Mouse (Mus musculus): Measurements from ENCODE around the gene Dcaf5. TPM values are rescaled to one million over a fixed set of nuclear protein-coding genes. Genes with fewer than 3 reads are reported as not detected.

Gene Dcaf5
- polyA plus RNA-seq (2014; fragmentation: Nextera tagmentation; extraction: Ambion mirVana), result 12.5 and 14.6 TPM in 2 replicates

DNA sequence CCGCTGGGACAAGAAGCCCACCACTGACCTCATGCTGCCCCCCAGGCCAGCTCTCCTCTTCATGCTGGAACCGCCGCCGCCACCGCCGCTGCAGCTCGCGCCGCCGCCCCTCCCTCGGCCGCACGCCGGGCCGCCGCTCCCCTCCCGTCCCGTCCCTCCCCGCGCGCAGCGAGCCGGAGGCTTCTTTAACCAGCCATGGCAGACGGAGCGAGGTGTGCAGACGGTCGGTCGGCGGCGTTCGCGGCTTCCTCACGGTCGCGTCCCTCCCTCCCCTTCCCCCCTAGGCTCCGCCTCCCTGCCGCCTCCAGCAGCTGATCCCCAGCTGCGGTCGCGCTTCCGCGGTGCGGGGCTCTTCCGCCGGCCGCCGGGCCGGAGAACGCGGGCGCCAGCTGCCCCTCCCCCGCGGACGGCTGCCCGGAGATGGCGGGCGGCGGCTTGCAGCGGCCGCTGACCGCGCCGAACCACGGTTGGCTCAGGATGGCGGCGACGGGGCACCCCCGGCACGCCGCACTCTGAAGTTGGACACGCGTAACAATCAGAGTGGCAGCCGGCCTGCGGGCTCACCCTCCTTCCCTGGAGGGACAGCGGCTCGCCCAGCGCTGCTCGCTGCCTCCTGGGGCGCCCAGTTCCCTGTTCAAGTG is at the start of gene Dcaf5:
Dcaf5 (minus strand) TSS at position 266 of the 641 bp plus-strand sequence.
- Histone ChIP-seq H3K27me3 (ENCODE audit: control insufficient read depth, insufficient read depth, low read length) (no peaks in the 10 kb centered on the region), H3K36me3 (ENCODE audit: control insufficient read depth, insufficient read depth, low read length) (no peaks in the 10 kb centered on the region), H3K27ac (ENCODE audit: low read depth, low read length) (peak within 1 kb of the TSS; percentile 94), H3K4me3 (ENCODE audit: low read depth, low read length) (peak within 1 kb of the TSS; percentile 91), H3K4me1 (replicated peaks; ENCODE audit: control insufficient read depth, insufficient read depth, low read length) (peaks cover 3% of the 10 kb centered on the region; the same call in 1 of the 2 replicates), H3K4me2 (ENCODE audit: low read depth, low read length, severe bottlenecking) (peak within 1 kb of the TSS; percentile 69), H3K9ac (ENCODE audit: low read length) (peak within 1 kb of the TSS; percentile 88), H3K9me3 (ENCODE audit: control insufficient read depth, low read length) (no peaks in the 10 kb centered on the region)
- under 1% methylated on average over 51 of the region's 79 CpGs for WGBS
- DNase-seq (ENCODE audit: low spot score) (peak; percentile 90), ATAC-seq (replicated peaks; ENCODE audit: low FRiP score) (peak; percentile 79)

DNA sequence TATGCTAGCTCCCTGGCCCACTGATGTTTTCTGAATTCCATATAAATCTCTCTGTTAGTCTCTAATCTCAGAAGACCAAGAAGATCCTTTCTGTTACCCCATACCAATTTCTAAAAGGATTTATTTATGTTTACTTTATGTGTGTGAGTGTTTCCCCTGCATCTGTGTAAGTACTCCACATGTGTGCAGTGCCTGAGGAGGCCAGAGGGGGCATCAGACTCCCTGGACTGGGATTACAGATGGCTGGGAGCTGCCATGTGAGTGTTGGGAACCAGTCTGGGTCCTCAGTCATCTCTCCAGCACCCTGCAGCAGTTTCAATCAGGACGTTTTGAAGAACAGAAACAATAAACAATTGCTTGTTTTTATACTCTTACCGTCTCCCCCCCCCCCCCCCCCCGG is 47.0 kb upstream of the Dcaf5 start:
- no peaks in the 10 kb centered on the region for H3K36me3 ChIP-seq (ENCODE audit: control insufficient read depth, insufficient read depth, low read length)
- WGBS, result 84% methylated on average over 3 of the region's 3 CpGs
- DNase-seq (ENCODE audit: low spot score), result no peak
- no peak overlapping the region for H3K4me2 ChIP-seq (ENCODE audit: low read depth, low read length, severe bottlenecking)
- no peak overlapping the region for H3K4me3 ChIP-seq (ENCODE audit: low read depth, low read length)
- no peak for ATAC-seq (replicated peaks; ENCODE audit: low FRiP score)
- no peaks in the 10 kb centered on the region for H3K4me1 ChIP-seq (replicated peaks; ENCODE audit: control insufficient read depth, insufficient read depth, low read length)
- H3K9ac ChIP-seq (ENCODE audit: low read length), result no peak overlapping the region
- no peaks in the 10 kb centered on the region for H3K27me3 ChIP-seq (ENCODE audit: control insufficient read depth, insufficient read depth, low read length)
- no peaks in the 10 kb centered on the region for H3K9me3 ChIP-seq (ENCODE audit: control insufficient read depth, low read length)
- no peak overlapping the region for H3K27ac ChIP-seq (ENCODE audit: low read depth, low read length)

- ATAC-seq (replicated peaks; ENCODE audit: low FRiP score) (no peak), DNase-seq (ENCODE audit: low spot score) (no peak)
- H3K9ac ChIP-seq (ENCODE audit: low read length), result no peak overlapping the region
- H3K27me3 ChIP-seq (ENCODE audit: control insufficient read depth, insufficient read depth, low read length), result no peaks in the 10 kb centered on the region
- no peaks in the 10 kb centered on the region for H3K36me3 ChIP-seq (ENCODE audit: control insufficient read depth, insufficient read depth, low read length)
- H3K4me2 ChIP-seq (ENCODE audit: low read depth, low read length, severe bottlenecking), result no peak overlapping the region
- no peak overlapping the region for H3K27ac ChIP-seq (ENCODE audit: low read depth, low read length)
- H3K9me3 ChIP-seq (ENCODE audit: control insufficient read depth, low read length), result no peaks in the 10 kb centered on the region
- no peak overlapping the region for H3K4me3 ChIP-seq (ENCODE audit: low read depth, low read length)
- H3K4me1 ChIP-seq (replicated peaks; ENCODE audit: control insufficient read depth, insufficient read depth, low read length), result no peaks in the 10 kb centered on the region
- 90% methylated on average over 3 of the region's 3 CpGs for WGBS
Observed at GRCm38 (mm10) chr12:80479986-80480385, 43.6 kb upstream of the Dcaf5 start.

DNA sequence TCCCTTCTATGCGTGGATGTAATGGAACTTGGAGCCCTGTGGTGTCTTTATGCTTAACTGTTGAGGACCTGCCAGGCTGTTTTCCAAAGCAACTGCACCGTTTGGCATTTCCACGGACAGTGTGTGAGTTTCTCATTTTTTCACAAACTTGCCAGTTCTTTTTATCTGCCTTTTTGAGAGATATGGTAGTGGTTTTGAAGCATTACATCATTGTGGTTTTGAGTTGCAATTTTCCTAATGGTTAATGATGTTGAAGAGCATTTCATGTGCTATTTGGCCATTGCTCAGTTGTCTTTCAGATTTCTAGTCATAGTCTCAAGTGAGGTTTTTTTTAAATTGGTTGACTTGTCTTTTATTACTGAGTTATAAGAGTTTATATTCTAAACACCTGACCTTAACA is 37.3 kb upstream of the Dcaf5 start:
- 86% methylated on average over 3 of the region's 3 CpGs for WGBS
- ATAC-seq (replicated peaks; ENCODE audit: low FRiP score), result no peak
- DNase-seq (ENCODE audit: low spot score), result no peak
- Histone ChIP-seq H3K4me2 (ENCODE audit: low read depth, low read length, severe bottlenecking) (no peak overlapping the region), H3K27ac (ENCODE audit: low read depth, low read length) (no peak overlapping the region), H3K9me3 (ENCODE audit: control insufficient read depth, low read length) (no peaks in the 10 kb centered on the region), H3K4me1 (replicated peaks; ENCODE audit: control insufficient read depth, insufficient read depth, low read length) (no peaks in the 10 kb centered on the region), H3K36me3 (ENCODE audit: control insufficient read depth, insufficient read depth, low read length) (no peaks in the 10 kb centered on the region), H3K27me3 (ENCODE audit: control insufficient read depth, insufficient read depth, low read length) (no peaks in the 10 kb centered on the region), H3K9ac (ENCODE audit: low read length) (no peak overlapping the region), H3K4me3 (ENCODE audit: low read depth, low read length) (no peak overlapping the region)

- 94% methylated on average over 4 of the region's 4 CpGs for WGBS
- no peak overlapping the region for H3K9ac ChIP-seq (ENCODE audit: low read length)
- no peak overlapping the region for H3K4me3 ChIP-seq (ENCODE audit: low read depth, low read length)
- H3K27ac ChIP-seq (ENCODE audit: low read depth, low read length), result no peak overlapping the region
- no peaks in the 10 kb centered on the region for H3K9me3 ChIP-seq (ENCODE audit: control insufficient read depth, low read length)
- DNase-seq (ENCODE audit: low spot score) (no peak), ATAC-seq (replicated peaks; ENCODE audit: low FRiP score) (no peak)
- H3K4me1 ChIP-seq (replicated peaks; ENCODE audit: control insufficient read depth, insufficient read depth, low read length), result no peaks in the 10 kb centered on the region
- no peaks in the 10 kb centered on the region for H3K27me3 ChIP-seq (ENCODE audit: control insufficient read depth, insufficient read depth, low read length)
- no peak overlapping the region for H3K4me2 ChIP-seq (ENCODE audit: low read depth, low read length, severe bottlenecking)
- no peaks in the 10 kb centered on the region for H3K36me3 ChIP-seq (ENCODE audit: control insufficient read depth, insufficient read depth, low read length)
Observed at GRCm38 (mm10) chr12:80471926-80472325, 35.5 kb upstream of the Dcaf5 start.

DNA sequence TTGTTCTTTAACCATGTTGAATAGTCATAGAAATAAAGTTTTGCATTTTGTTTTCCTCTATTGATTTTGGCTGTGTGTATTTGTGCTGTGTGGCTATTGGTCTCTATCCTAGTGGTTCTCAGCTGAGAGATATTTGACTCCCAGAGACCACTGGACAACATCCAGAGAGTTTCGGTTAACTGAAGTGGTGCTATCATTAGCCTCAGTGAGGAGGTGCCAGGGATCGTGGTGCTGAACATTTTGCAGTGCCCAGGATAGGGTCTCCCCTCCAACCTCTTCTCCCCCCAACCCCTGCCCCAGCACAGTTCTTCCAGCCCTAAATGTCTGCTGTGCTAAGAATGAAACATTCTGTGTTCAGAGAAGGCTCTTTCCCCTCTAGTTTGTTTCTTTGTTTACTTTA is 33.8 kb upstream of the Dcaf5 start:
- WGBS, result 93% methylated on average over 2 of the region's 2 CpGs
- H3K36me3 ChIP-seq (ENCODE audit: control insufficient read depth, insufficient read depth, low read length), result no peaks in the 10 kb centered on the region
- no peaks in the 10 kb centered on the region for H3K4me1 ChIP-seq (replicated peaks; ENCODE audit: control insufficient read depth, insufficient read depth, low read length)
- DNase-seq (ENCODE audit: low spot score) (no peak), ATAC-seq (replicated peaks; ENCODE audit: low FRiP score) (no peak)
- H3K4me3 ChIP-seq (ENCODE audit: low read depth, low read length), result no peak overlapping the region
- no peak overlapping the region for H3K27ac ChIP-seq (ENCODE audit: low read depth, low read length)
- no peaks in the 10 kb centered on the region for H3K27me3 ChIP-seq (ENCODE audit: control insufficient read depth, insufficient read depth, low read length)
- no peak overlapping the region for H3K4me2 ChIP-seq (ENCODE audit: low read depth, low read length, severe bottlenecking)
- H3K9me3 ChIP-seq (ENCODE audit: control insufficient read depth, low read length), result no peaks in the 10 kb centered on the region
- H3K9ac ChIP-seq (ENCODE audit: low read length), result no peak overlapping the region

- Histone ChIP-seq H3K4me2 (ENCODE audit: low read depth, low read length, severe bottlenecking) (peak overlapping the region; percentile 87), H3K9me3 (ENCODE audit: control insufficient read depth, low read length) (no peaks in the 10 kb centered on the region), H3K36me3 (ENCODE audit: control insufficient read depth, insufficient read depth, low read length) (no peaks in the 10 kb centered on the region), H3K4me1 (replicated peaks; ENCODE audit: control insufficient read depth, insufficient read depth, low read length) (no peaks in the 10 kb centered on the region), H3K4me3 (ENCODE audit: low read depth, low read length) (peak overlapping the region; percentile 90), H3K9ac (ENCODE audit: low read length) (peak overlapping the region; percentile 88), H3K27me3 (ENCODE audit: control insufficient read depth, insufficient read depth, low read length) (no peaks in the 10 kb centered on the region), H3K27ac (ENCODE audit: low read depth, low read length) (peak overlapping the region; percentile 14; the same call in 1 of the 2 replicates)
- no peak for ATAC-seq (replicated peaks; ENCODE audit: low FRiP score)
- 6% methylated on average over 17 of the region's 17 CpGs for WGBS
- no peak for DNase-seq (ENCODE audit: low spot score)
Observed at GRCm38 (mm10) chr12:80463666-80464269, 27.4 kb upstream of the Dcaf5 start.

- peak; percentile 96 for ATAC-seq (replicated peaks; ENCODE audit: low FRiP score)
- H3K4me3 ChIP-seq (ENCODE audit: low read depth, low read length), result peak within 1 kb of the TSS; percentile 90
- H3K4me1 ChIP-seq (replicated peaks; ENCODE audit: control insufficient read depth, insufficient read depth, low read length), result no peaks in the 10 kb centered on the region
- peak within 1 kb of the TSS; percentile 88 for H3K9ac ChIP-seq (ENCODE audit: low read length)
- peak within 1 kb of the TSS; percentile 87 for H3K4me2 ChIP-seq (ENCODE audit: low read depth, low read length, severe bottlenecking)
- WGBS, result 0% methylated on average over 45 of the region's 45 CpGs
- no peaks in the 10 kb centered on the region for H3K9me3 ChIP-seq (ENCODE audit: control insufficient read depth, low read length)
- H3K27ac ChIP-seq (ENCODE audit: low read depth, low read length), result peak within 1 kb of the TSS; percentile 14; the same call in 1 of the 2 replicates
- no peaks in the 10 kb centered on the region for H3K36me3 ChIP-seq (ENCODE audit: control insufficient read depth, insufficient read depth, low read length)
- DNase-seq (ENCODE audit: low spot score), result peak; percentile 91
- H3K27me3 ChIP-seq (ENCODE audit: control insufficient read depth, insufficient read depth, low read length), result no peaks in the 10 kb centered on the region
Observed at GRCm38 (mm10) chr12:80462942-80463651, 26.7 kb upstream of the Dcaf5 start, which contains the start of gene Exd2. TSS of gene Exd2 (plus strand) at chr12:80463095.

Measured in forebrain, embryonic 11.5 days (tissue).